Comparison of ENCODE assay signal across 17 mouse cellular contexts in the genomic region with DNA sequence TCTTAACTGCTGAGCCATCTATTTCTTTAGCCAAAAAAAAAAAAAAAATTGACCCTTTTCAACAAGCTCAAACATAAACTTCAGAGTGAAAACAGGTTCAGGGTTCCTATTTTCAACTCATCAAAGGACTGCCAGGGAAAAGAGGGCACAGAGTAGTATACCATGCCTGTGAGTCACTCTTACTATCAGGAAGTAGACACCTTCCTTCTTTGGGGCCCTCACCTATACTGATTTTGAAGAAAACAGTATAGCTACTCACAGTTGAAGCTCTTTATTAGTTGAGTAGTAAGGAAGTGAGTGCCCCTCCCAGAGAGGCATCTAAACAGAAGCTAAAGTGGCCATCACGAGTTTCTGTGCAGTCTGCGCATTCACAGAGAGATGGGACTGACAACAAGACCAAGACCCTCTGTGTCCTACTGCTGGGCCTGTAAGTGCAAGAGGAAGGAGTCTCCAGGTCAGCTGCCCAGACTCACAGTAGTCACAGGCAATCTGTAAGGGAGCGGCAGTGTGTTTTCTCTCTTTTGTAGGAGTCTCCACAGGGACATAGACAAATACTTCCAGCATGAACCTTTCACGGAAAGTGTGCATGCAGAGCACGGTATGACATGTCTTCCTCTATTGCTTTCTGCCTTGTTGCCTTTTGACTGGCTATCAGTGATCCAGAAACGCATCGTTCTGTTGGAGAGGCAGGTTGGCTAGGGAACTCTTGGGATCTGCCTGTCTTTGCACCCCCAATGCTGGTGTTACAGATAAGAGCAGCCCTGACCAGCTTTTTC.
DNase-seq lines count a peak whose midpoint lies in the region; ATAC-seq and TF ChIP-seq lines count a peak whose summit lies in the region.
"Had no signal": no experiment of that assay in that cellular context is flagged by ENCODE, and none has a peak within 500 bp of the region (broad histone marks: within the 10 kb centered on the region; RNA-seq: fewer than 3 reads in every experiment).

No protein-coding gene starts in this region.

- intact Hi-C loops in heart, postnatal 10 days (cut with DNase I): no loop called here

- WGBS in heart, embryonic 10.5 days: 53% methylated on average over 7 of the region's 7 CpGs
- 44% methylated on average over 7 of the region's 7 CpGs for WGBS in heart, postnatal 0 days
- WGBS in midbrain, postnatal 0 days: 78% methylated on average over 7 of the region's 7 CpGs
- WGBS in midbrain, embryonic 14.5 days: 82% methylated on average over 7 of the region's 7 CpGs

- no peak for ATAC-seq in heart, postnatal 0 days (ENCODE audit: insufficient read depth, low read depth)
- no peak for ATAC-seq in midbrain, postnatal 0 days (ENCODE audit: low FRiP score)
- no peak for ATAC-seq in midbrain, embryonic 14.5 days (ENCODE audit: low FRiP score, low TSS enrichment)
- ATAC-seq: forebrain, embryonic 13.5 days had no signal

- no peaks in the 10 kb centered on the region for H3K27me3 ChIP-seq in heart, embryonic 10.5 days (ENCODE audit: insufficient read depth, poor library complexity, severe bottlenecking)
- no peaks in the 10 kb centered on the region for H3K27me3 ChIP-seq in heart, postnatal 0 days (ENCODE audit: control insufficient read depth, insufficient read depth, low read length)
- no peaks in the 10 kb centered on the region for H3K27me3 ChIP-seq in midbrain, postnatal 0 days (ENCODE audit: insufficient read depth, low read length)
- H3K27me3 ChIP-seq in midbrain, embryonic 14.5 days (ENCODE audit: control insufficient read depth, insufficient read depth, low read length): no peaks in the 10 kb centered on the region
- H3K27me3 ChIP-seq: forebrain, embryonic 13.5 days; limb, embryonic 15.5 days; liver, embryonic 15.5 days; neural tube, embryonic 15.5 days had no signal

- no peak overlapping the region for H3K4me2 ChIP-seq in heart, postnatal 0 days (ENCODE audit: low read depth, low read length)
- H3K4me2 ChIP-seq in midbrain, postnatal 0 days (ENCODE audit: low read depth, low read length, poor library complexity, severe bottlenecking): no peak overlapping the region
- no peak overlapping the region for H3K4me2 ChIP-seq in midbrain, embryonic 14.5 days (ENCODE audit: low read length)
- H3K4me2 ChIP-seq: forebrain, embryonic 13.5 days; limb, embryonic 15.5 days; liver, embryonic 15.5 days; midbrain, embryonic 11.5 days; neural tube, embryonic 15.5 days had no signal

- no peak overlapping the region for H3K4me3 ChIP-seq in heart, embryonic 10.5 days
- H3K4me3 ChIP-seq in heart, postnatal 0 days (ENCODE audit: low read depth, low read length): no peak overlapping the region
- H3K4me3 ChIP-seq in midbrain, postnatal 0 days (ENCODE audit: low read depth, low read length): no peak overlapping the region
- H3K4me3 ChIP-seq in midbrain, embryonic 14.5 days (replicated peaks; ENCODE audit: low read depth, low read length): no peak overlapping the region
- H3K4me3 ChIP-seq: forebrain, embryonic 13.5 days; limb, embryonic 15.5 days; liver, embryonic 15.5 days; neural tube, embryonic 15.5 days had no signal

- peaks cover 65% of the 10 kb centered on the region for H3K4me1 ChIP-seq in heart, embryonic 10.5 days
- peaks cover 31% of the 10 kb centered on the region for H3K4me1 ChIP-seq in heart, postnatal 0 days (ENCODE audit: control insufficient read depth, insufficient read depth)
- H3K4me1 ChIP-seq in midbrain, postnatal 0 days (ENCODE audit: insufficient read depth, low read length): peaks cover 6% of the 10 kb centered on the region; the same call in 1 of the 2 replicates
- peaks cover 10% of the 10 kb centered on the region; the same call in 1 of the 2 replicates for H3K4me1 ChIP-seq in midbrain, embryonic 14.5 days (ENCODE audit: control insufficient read depth, insufficient read depth, low read length)
- H3K4me1 ChIP-seq: limb, embryonic 15.5 days; liver, embryonic 15.5 days had no signal

- no peak for TF ChIP-seq CTCF in heart, postnatal 0 days (IDR thresholded peaks at IDR 0.05; ENCODE audit: low read depth)
- no peak for TF ChIP-seq CTCF in midbrain, postnatal 0 days (IDR thresholded peaks at IDR 0.05)

- H3K27ac ChIP-seq in heart, embryonic 10.5 days: peak overlapping the region; percentile 86
- H3K27ac ChIP-seq in heart, postnatal 0 days (ENCODE audit: low read depth): peak overlapping the region; percentile 87
- no peak overlapping the region for H3K27ac ChIP-seq in midbrain, postnatal 0 days (ENCODE audit: low read depth, low read length)
- no peak overlapping the region for H3K27ac ChIP-seq in midbrain, embryonic 14.5 days (replicated peaks; ENCODE audit: low read depth, low read length)
- H3K27ac ChIP-seq: forebrain, embryonic 13.5 days; limb, embryonic 15.5 days; liver, embryonic 15.5 days; macrophage; neural tube, embryonic 15.5 days had no signal

- TF ChIP-seq EP300 in heart, postnatal 0 days (IDR thresholded peaks at IDR 0.05; ENCODE audit: low read depth): no peak

- H3K36me3 ChIP-seq in heart, embryonic 10.5 days: no peaks in the 10 kb centered on the region
- no peaks in the 10 kb centered on the region for H3K36me3 ChIP-seq in heart, postnatal 0 days (replicated peaks; ENCODE audit: control insufficient read depth, insufficient read depth, low read length)
- no peaks in the 10 kb centered on the region for H3K36me3 ChIP-seq in midbrain, postnatal 0 days (ENCODE audit: insufficient read depth, low read length)
- no peaks in the 10 kb centered on the region for H3K36me3 ChIP-seq in midbrain, embryonic 14.5 days (ENCODE audit: control insufficient read depth, insufficient read depth, low read length)
- H3K36me3 ChIP-seq: limb, embryonic 15.5 days; liver, embryonic 15.5 days; neural tube, embryonic 15.5 days had no signal

- no peaks in the 10 kb centered on the region for H3K9me3 ChIP-seq in heart, embryonic 10.5 days
- H3K9me3 ChIP-seq in heart, postnatal 0 days (replicated peaks; ENCODE audit: control insufficient read depth, low read length): no peaks in the 10 kb centered on the region
- no peaks in the 10 kb centered on the region for H3K9me3 ChIP-seq in midbrain, postnatal 0 days (ENCODE audit: low read length)
- H3K9me3 ChIP-seq in midbrain, embryonic 14.5 days (ENCODE audit: control insufficient read depth, low read length): no peaks in the 10 kb centered on the region
- H3K9me3 ChIP-seq: forebrain, embryonic 13.5 days; limb, embryonic 15.5 days; liver, embryonic 15.5 days; neural tube, embryonic 15.5 days had no signal

- no peak for DNase-seq in heart, embryonic 10.5 days (ENCODE audit: low spot score)
- DNase-seq in heart, postnatal 10 days: no peak
- no peak for DNase-seq in heart, postnatal 0 days (ENCODE audit: low spot score)
- no peak for DNase-seq in heart, adult 18-20 months
- DNase-seq in midbrain, postnatal 0 days (ENCODE audit: low spot score): peak; percentile 50
- DNase-seq in midbrain, embryonic 14.5 days: no peak
- DNase-seq in gastrocnemius, postnatal 25 days: no peak
- DNase-seq: cerebellum, adult 2 months; gastrocnemius, postnatal 14 days; kidney, adult 8-10 months; right cerebral cortex, postnatal 25 days had no signal

- H3K9ac ChIP-seq in heart, postnatal 0 days (replicated peaks; ENCODE audit: low read depth, low read length): no peak overlapping the region
- H3K9ac ChIP-seq in midbrain, postnatal 0 days (replicated peaks; ENCODE audit: low read length, poor library complexity, severe bottlenecking): no peak overlapping the region
- H3K9ac ChIP-seq in midbrain, embryonic 14.5 days (replicated peaks; ENCODE audit: low read length): no peak overlapping the region
- H3K9ac ChIP-seq: limb, embryonic 15.5 days; liver, embryonic 15.5 days; neural tube, embryonic 15.5 days had no signal

Comparison
In these comparisons a context has a peak if more than half of its experiments do, and no peak if none do; other contexts are left out.
1. H3K27ac ChIP-seq: peak in heart, embryonic 10.5 days (single experiment) and heart, postnatal 0 days (single experiment); none in midbrain, postnatal 0 days (single experiment) and midbrain, embryonic 14.5 days (single experiment).